Mouse (Mus musculus): Measurements from ENCODE around the gene Wdr4. TPM values are rescaled to one million over a fixed set of nuclear protein-coding genes. Genes with fewer than 3 reads are reported as not detected.

Wdr4 gene
- 22.1 and 25.4 TPM in 2 replicates for polyA plus RNA-seq (2012; rRNA removed; ENCODE audit: low replicate concordance)

GRCm38 (mm10) chr17:31519946-31520838 lies at the start of gene Wdr4, which contains the start of gene Ndufv3:
Gene Wdr4, minus strand, starts transcription at chr17:31519980.
Gene Ndufv3, plus strand, starts transcription at chr17:31520115.

GRCm38 (mm10) chr17:31564015-31564857 lies 44.5 kb upstream of the Wdr4 start, which contains the start of gene Pknox1:
Gene Pknox1, plus strand, starts transcription at chr17:31564734.

Other genes with a start within 250 kb of the Wdr4 start
- not detected in 2 replicates for gene Rsph1, start 242.6 kb downstream of the Wdr4 start, polyA plus RNA-seq (2012; rRNA removed; ENCODE audit: low replicate concordance)
- gene Slc37a1, start 233.2 kb downstream of the Wdr4 start, polyA plus RNA-seq (2012; rRNA removed; ENCODE audit: low replicate concordance) = 116 and 139 TPM in 2 replicates
- gene Pde9a, start 133.8 kb downstream of the Wdr4 start, polyA plus RNA-seq (2012; rRNA removed; ENCODE audit: low replicate concordance) = 125 and 281 TPM in 2 replicates
- gene Ndufv3, start 135 bp upstream of the Wdr4 start, polyA plus RNA-seq (2012; rRNA removed; ENCODE audit: low replicate concordance) = 101 and 169 TPM in 2 replicates
- 4.8 and 8.8 TPM in 2 replicates for gene Pknox1, start 44.8 kb upstream of the Wdr4 start, polyA plus RNA-seq (2012; rRNA removed; ENCODE audit: low replicate concordance)
- 1.2 and 14.4 TPM in 2 replicates for gene Cbs, start 117.3 kb upstream of the Wdr4 start, polyA plus RNA-seq (2012; rRNA removed; ENCODE audit: low replicate concordance)
- gene U2af1, start 138.9 kb upstream of the Wdr4 start, polyA plus RNA-seq (2012; rRNA removed; ENCODE audit: low replicate concordance) = 8.9 and 12.8 TPM in 2 replicates
- gene Cryaa, start 157.8 kb upstream of the Wdr4 start, polyA plus RNA-seq (2012; rRNA removed; ENCODE audit: low replicate concordance) = not detected in 2 replicates